Mouse (Mus musculus): ENCODE data around the gene Ccdc180. TPM values are rescaled to one million over a fixed set of nuclear protein-coding genes. Genes with fewer than 3 reads are reported as not detected.

Ccdc180 gene
- total and polyA plus RNA-seq, 3 experiments: 0.20 TPM; not detected in 2

GRCm38 (mm10) chr4:45998536-45998935 lies 108.4 kb downstream of the Ccdc180 start:
- Histone ChIP-seq H3K4me1 (ENCODE audit: control insufficient read depth in 1 of 2, insufficient read depth in 2 of 2) (peaks cover 0 to 3% of the 10 kb centered on the region in 2 experiments; a peak in 1 of 4 replicates), H3K27me3 (replicated peaks) (no peaks in the 10 kb centered on the region), H3K4me3 (replicated peaks in 1 of 3; ENCODE audit: low read depth in 2 of 3, low read length in 2 of 3, poor library complexity in 1 of 3) (no peak overlapping the region), H3K9me3 (replicated peaks; ENCODE audit: low read length) (no peaks in the 10 kb centered on the region), H3K27ac (ENCODE audit: insufficient read depth, low read depth) (no peak overlapping the region), H3K79me2 (replicated peaks; ENCODE audit: control insufficient read depth, extremely low read depth, insufficient read depth, poor library complexity, severe bottlenecking) (no peaks in the 10 kb centered on the region), H3K36me3 (replicated peaks in 1 of 2; ENCODE audit: control insufficient read depth in 1 of 2, insufficient read depth in 1 of 2, low read length in 1 of 2) (no peaks in the 10 kb centered on the region), H3K4me2 (ENCODE audit: insufficient read depth, low read depth, poor library complexity, severe bottlenecking) (no peak overlapping the region), H3K9ac (ENCODE audit: insufficient read depth, low read depth) (no peak overlapping the region)
- dilution Hi-C loops (cut with MboI; ENCODE audit: extremely low pct_ligation_motif_present, extremely low pct_unique_long_range_greater_than_20kb, low sequenced_read_pairs) (no loop called here), in situ Hi-C loops (cut with MboI; ENCODE audit: low pct_ligation_motif_present, low pct_unique_long_range_greater_than_20kb, low sequenced_read_pairs) (no loop called here)
- DNase-seq (ENCODE audit: extremely low read depth): no peak
- TF ChIP-seq MXI1 (IDR thresholded peaks at IDR 0.05; ENCODE audit: low read depth, low read length): no peak

Other genes starting within 250 kb of the Ccdc180 start
- 4.6 and 4.9 TPM in 2 replicates for gene Aldh1b1, start 91.3 kb upstream of the Ccdc180 start, total RNA-seq (2012; rRNA removed)
- gene Aldh1b1, start 91.3 kb upstream of the Ccdc180 start, total RNA-seq (2014; rRNA removed): 6.7 and 8.3 TPM in 2 replicates
- gene Aldh1b1, start 91.3 kb upstream of the Ccdc180 start, polyA plus RNA-seq (2012; ENCODE audit: insufficient read length, low read depth): 6.4 and 7.1 TPM in 2 replicates
- not detected in 2 replicates for gene Igfbpl1, start 63.4 kb upstream of the Ccdc180 start, total RNA-seq (2012; rRNA removed)
- not detected in 2 replicates for gene Igfbpl1, start 63.4 kb upstream of the Ccdc180 start, total RNA-seq (2014; rRNA removed)
- not detected in 2 replicates for gene Igfbpl1, start 63.4 kb upstream of the Ccdc180 start, polyA plus RNA-seq (2012; ENCODE audit: insufficient read length, low read depth)
- not detected in 2 replicates for gene Stra6l, start 41.6 kb upstream of the Ccdc180 start, total RNA-seq (2012; rRNA removed)
- 0.08 TPM in 1 of 2 replicates, not detected in the other for gene Stra6l, start 41.6 kb upstream of the Ccdc180 start, total RNA-seq (2014; rRNA removed)
- gene Stra6l, start 41.6 kb upstream of the Ccdc180 start, polyA plus RNA-seq (2012; ENCODE audit: insufficient read length, low read depth): 0.13 TPM in 1 of 2 replicates, not detected in the other
- 0.67 and 1.6 TPM in 2 replicates for gene Tdrd7, start 75.0 kb downstream of the Ccdc180 start, total RNA-seq (2012; rRNA removed)
- 2.1 and 2.7 TPM in 2 replicates for gene Tdrd7, start 75.0 kb downstream of the Ccdc180 start, total RNA-seq (2014; rRNA removed)
- 2.1 and 2.9 TPM in 2 replicates for gene Tdrd7, start 75.0 kb downstream of the Ccdc180 start, polyA plus RNA-seq (2012; ENCODE audit: insufficient read length, low read depth)
- gene Tmod1, start 148.6 kb downstream of the Ccdc180 start, total RNA-seq (2012; rRNA removed): 0.92 and 3.1 TPM in 2 replicates
- 0.70 and 0.93 TPM in 2 replicates for gene Tmod1, start 148.6 kb downstream of the Ccdc180 start, total RNA-seq (2014; rRNA removed)
- gene Tmod1, start 148.6 kb downstream of the Ccdc180 start, polyA plus RNA-seq (2012; ENCODE audit: insufficient read length, low read depth): 2.3 and 2.5 TPM in 2 replicates
- gene Ncbp1, start 248.3 kb downstream of the Ccdc180 start, total RNA-seq (2012; rRNA removed): 64.7 and 80.6 TPM in 2 replicates
- gene Ncbp1, start 248.3 kb downstream of the Ccdc180 start, total RNA-seq (2014; rRNA removed): 82.0 and 88.2 TPM in 2 replicates
- gene Ncbp1, start 248.3 kb downstream of the Ccdc180 start, polyA plus RNA-seq (2012; ENCODE audit: insufficient read length, low read depth): 121 and 141 TPM in 2 replicates
- 29.1 and 34.0 TPM in 2 replicates for gene Tstd2, start 248.4 kb downstream of the Ccdc180 start, total RNA-seq (2012; rRNA removed)
- gene Tstd2, start 248.4 kb downstream of the Ccdc180 start, total RNA-seq (2014; rRNA removed): 36.4 and 40.2 TPM in 2 replicates
- gene Tstd2, start 248.4 kb downstream of the Ccdc180 start, polyA plus RNA-seq (2012; ENCODE audit: insufficient read length, low read depth): 26.9 and 30.4 TPM in 2 replicates

Data from CH12.LX (cell line).